Mouse (Mus musculus) embryonic facial prominence, embryonic 12.5 days (tissue): Measurements from ENCODE around the gene Pfdn6. TPM values are rescaled to one million over a fixed set of nuclear protein-coding genes. Genes with fewer than 3 reads are reported as not detected.

Experiments used
- ATAC-seq: fragments of 200-750 bp; cut with Nextera tagmentation; 2 replicates; pipeline ENCODE4 v1.8.0; 2017; ENCODE audit not compliant: insufficient number of reproducible peaks, insufficient read depth, low FRiP score, low TSS enrichment
- H3K27ac ChIP-seq: fragments of 300-500 bp; sonication (generic); 2 replicates; pipeline ENCODE4 v1.5.1; 2016; ENCODE audit warnings: mild to moderate bottlenecking
- H3K27me3 ChIP-seq: fragments of 300-500 bp; sonication (generic); 2 replicates; pipeline ENCODE4 v1.6.1; 2016; ENCODE audit warnings: mild to moderate bottlenecking, moderate library complexity
- H3K36me3 ChIP-seq: fragments of 300-500 bp; sonication (generic); 2 replicates; pipeline ENCODE4 v1.6.1; 2016; ENCODE audit warnings: mild to moderate bottlenecking
- H3K4me1 ChIP-seq: fragments of 300-500 bp; sonication (generic); 2 replicates; pipeline ENCODE4 v1.6.1; 2016
- H3K4me2 ChIP-seq: fragments of 300-500 bp; sonication (generic); replicated peaks from 2 replicates; pipeline ENCODE4 v1.6.1; 2016; ENCODE audit warnings: mild to moderate bottlenecking, moderate library complexity
- H3K4me3 ChIP-seq: fragments of 300-500 bp; sonication (generic); 2 replicates; pipeline ENCODE4 v1.5.1; 2016; ENCODE audit warnings: mild to moderate bottlenecking
- H3K9ac ChIP-seq: fragments of 300-500 bp; sonication (generic); 2 replicates; pipeline ENCODE4 v1.6.1; 2016; ENCODE audit warnings: mild to moderate bottlenecking, moderate library complexity
- H3K9me3 ChIP-seq: fragments of 300-500 bp; sonication (generic); 2 replicates; pipeline ENCODE4 v1.6.1; 2016; ENCODE audit warnings: mild to moderate bottlenecking, moderate library complexity
- whole genome bisulfite sequencing: fragments of 180-500 bp; shearing (Covaris S2); methylation state at CpG from one replicate; pipeline ENCODE4 v1.1.7; 2016; 5-methylcytosine and 5-hydroxymethylcytosine counted together
- polyA plus RNA-seq: library from polyadenylated mRNA; unstranded; fragments of >200 nt; fragmentation: Nextera tagmentation; extraction: Ambion mirVana; gene quantifications from 2 replicates; pipeline ENCODE4 v1.2.1, GENCODE M21; 2016

Gene Pfdn6
- polyA plus RNA-seq, 1 experiment from 2014 or later: 184 TPM

DNA sequence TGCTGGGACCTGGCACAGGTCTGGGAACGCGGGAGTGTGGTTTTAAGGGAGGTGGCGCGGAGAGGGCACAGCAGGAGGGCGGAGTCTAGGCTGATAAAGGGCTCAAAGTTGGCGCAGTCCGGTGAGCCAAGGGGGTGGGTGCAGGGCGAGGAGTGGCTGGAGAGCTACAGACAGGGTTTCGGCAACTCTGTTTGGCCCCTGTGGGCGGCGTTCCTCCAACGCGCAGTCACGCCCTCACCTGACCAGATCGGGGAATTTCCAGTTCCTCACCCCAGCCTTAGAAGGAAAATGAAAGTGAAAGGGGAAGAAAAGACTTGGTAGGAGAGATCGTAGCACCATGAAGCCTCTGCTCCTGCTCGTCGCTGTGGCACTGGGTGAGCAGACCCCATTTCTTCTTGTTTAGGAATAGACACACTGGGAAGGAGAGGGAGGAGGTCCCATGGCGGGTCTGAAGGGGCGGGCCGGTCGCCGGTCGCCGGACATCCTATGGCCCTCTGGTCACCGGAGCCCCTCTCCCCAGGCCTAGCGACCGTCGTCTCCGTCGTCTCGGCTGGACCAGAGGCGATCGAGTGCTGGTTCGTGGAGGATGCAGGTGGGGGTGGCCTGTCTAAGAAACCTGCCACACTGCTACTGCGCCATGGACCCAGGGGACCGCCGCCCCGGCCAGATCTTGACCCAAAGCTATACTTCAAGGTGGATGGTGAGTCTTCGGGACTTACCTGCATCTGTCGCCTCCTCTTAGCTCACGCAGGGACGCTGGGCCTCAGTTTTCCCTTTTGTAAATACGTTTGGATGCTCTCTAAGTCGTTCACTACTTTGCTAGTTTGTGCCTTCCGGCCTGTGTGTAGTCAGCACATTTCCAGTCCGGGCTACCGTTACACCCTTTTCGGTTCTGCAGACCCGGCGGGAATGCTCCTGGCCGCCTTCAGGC lies 20.5 kb downstream of the Pfdn6 start:
- ATAC-seq: no peak
- H3K4me1 ChIP-seq: peaks cover 30% of the 10 kb centered on the region
- peaks cover 14% of the 10 kb centered on the region; the same call in 1 of the 2 replicates for H3K36me3 ChIP-seq
- H3K4me3 ChIP-seq: peak overlapping the region; percentile 57
- no peaks in the 10 kb centered on the region for H3K9me3 ChIP-seq
- under 1% methylated on average over 52 of the region's 52 CpGs for WGBS
- H3K27ac ChIP-seq: peak overlapping the region; percentile 78
- peak overlapping the region; percentile 79 for H3K9ac ChIP-seq
- peak overlapping the region; percentile 98 for H3K4me2 ChIP-seq
- H3K27me3 ChIP-seq: 0 out of 2 replicates have a peak, but pooled peaks cover 2% of the 10 kb centered on the region

DNA sequence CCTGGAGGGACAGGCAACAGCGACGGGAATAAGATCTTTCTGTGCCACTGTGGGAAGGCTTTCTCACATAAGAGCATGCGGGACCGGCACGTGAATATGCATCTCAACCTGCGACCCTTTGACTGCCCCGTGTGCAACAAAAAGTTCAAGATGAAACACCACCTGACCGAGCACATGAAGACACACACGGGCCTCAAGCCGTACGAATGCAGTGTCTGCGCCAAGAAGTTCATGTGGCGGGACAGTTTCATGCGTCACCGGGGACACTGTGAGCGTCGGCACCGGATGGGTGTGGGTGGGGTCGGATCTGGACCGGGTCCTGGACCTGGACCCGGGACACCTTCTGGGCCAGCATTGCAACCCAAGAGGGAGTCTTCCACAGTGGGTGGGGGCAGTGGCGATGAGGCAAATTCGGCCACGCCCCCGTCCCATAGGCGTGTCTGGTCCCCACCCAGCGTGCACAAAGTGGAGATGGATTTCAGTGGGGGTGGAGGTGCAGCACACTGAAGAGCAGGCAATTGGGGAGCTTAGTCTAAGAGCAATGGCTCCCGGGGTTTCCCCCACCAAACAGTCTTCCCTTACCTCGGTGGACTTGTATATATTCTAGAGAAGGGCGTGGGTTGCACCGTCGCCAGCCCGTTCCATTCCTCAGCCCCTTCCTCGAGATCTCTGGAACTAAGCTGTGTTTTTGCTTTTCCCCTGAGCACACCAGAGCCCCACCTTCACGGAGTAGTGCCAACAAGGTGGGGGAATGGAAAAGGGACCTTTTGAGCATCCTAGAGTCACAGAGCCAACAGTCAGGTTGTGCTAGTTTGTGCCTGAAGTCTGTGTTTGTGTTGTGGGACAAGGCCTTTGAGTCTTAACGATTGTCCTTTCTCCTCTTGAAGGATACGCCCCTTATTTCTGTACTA lies 21.6 kb downstream of the Pfdn6 start:
- Histone ChIP-seq H3K9me3 (no peaks in the 10 kb centered on the region), H3K4me3 (peak overlapping the region; percentile 57; the same call in 1 of the 2 replicates), H3K27me3 (0 out of 2 replicates have a peak, but pooled peaks cover 2% of the 10 kb centered on the region), H3K27ac (no peak overlapping the region), H3K4me2 (peak overlapping the region; percentile 98), H3K9ac (no peak overlapping the region), H3K36me3 (peaks cover 24% of the 10 kb centered on the region), H3K4me1 (peaks cover 35% of the 10 kb centered on the region)
- no peak for ATAC-seq
- WGBS: 61% methylated on average over 37 of the region's 37 CpGs

DNA sequence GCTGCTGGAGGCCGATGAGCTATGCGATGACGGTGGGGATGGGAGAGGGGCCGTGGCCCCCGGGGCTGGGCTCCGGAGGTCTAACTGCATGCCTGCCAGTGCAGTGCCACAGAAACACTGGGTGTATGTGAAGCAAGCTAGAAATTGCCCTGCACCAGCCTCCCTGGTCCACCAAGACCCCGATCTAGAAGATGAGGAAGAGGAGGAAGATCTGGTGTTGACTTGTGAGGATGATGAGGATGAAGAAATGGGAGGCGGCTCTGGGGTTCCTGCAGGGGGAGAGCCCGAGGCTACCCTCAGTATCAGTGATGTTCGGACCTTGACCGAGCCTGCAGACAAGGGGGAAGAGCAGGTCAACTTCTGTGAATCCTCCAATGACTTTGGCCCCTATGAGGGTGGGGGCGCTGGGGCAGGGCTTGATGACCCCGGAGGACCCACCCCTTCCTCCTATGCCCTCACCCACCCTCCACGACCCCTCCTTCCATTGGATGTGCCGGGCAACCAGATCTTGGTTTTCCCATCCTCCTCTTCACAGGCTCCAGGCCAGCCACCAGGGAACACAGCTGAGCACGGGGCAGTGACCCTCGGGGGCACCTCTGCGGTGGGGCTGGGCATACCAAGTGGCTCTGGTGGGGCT lies 22.4 kb downstream of the Pfdn6 start:
- no peak overlapping the region for H3K27ac ChIP-seq
- no peak for ATAC-seq
- H3K4me1 ChIP-seq: peaks cover 35% of the 10 kb centered on the region
- no peaks in the 10 kb centered on the region for H3K9me3 ChIP-seq
- peak overlapping the region; percentile 51; the same call in 1 of the 2 replicates for H3K4me3 ChIP-seq
- H3K36me3 ChIP-seq: peaks cover 31% of the 10 kb centered on the region
- no peak overlapping the region for H3K4me2 ChIP-seq
- no peak overlapping the region for H3K9ac ChIP-seq
- WGBS: 83% methylated on average over 18 of the region's 18 CpGs
- H3K27me3 ChIP-seq: 0 out of 2 replicates have a peak, but pooled peaks cover 2% of the 10 kb centered on the region

DNA sequence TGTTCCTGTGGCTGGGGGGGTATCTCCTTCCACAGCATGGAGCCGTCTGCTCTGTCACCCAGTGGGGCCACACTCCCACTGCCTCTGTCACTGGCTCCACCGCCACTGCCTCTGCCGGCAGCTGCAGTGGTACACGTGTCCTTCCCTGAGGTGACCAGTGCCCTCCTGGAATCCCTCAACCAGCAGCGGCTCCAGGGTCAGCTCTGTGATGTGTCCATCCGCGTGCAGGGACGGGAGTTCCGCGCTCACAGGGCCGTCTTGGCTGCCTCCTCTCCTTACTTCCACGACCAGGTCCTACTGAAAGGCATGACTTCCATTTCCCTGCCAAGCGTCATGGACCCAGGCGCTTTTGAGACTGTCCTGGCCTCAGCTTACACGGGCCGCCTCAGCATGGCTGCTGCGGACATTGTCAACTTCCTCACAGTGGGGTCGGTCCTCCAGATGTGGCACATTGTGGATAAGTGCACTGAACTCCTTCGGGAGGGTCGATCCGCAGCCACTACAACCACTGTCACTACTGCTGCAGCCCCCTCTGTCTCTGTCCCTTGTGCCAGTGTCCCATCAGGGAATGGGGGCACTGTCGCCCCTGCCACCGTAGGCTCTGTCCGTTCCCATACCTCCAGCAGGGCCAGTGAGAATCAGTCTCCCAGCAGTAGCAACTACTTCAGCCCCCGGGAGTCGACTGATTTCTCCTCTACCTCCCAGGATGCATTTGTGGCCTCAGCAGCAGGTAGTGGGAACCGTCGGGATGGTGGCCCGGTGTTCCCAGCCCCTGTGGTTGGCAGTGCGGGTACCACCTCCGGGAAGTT lies 23.1 kb downstream of the Pfdn6 start:
- Histone ChIP-seq H3K4me1 (peaks cover 35% of the 10 kb centered on the region), H3K4me3 (peak overlapping the region; percentile 51), H3K9me3 (no peaks in the 10 kb centered on the region), H3K4me2 (peak overlapping the region; percentile 54), H3K27me3 (0 out of 2 replicates have a peak, but pooled peaks cover 2% of the 10 kb centered on the region), H3K27ac (no peak overlapping the region), H3K9ac (peak overlapping the region; percentile 40), H3K36me3 (peaks cover 37% of the 10 kb centered on the region)
- 68% methylated on average over 31 of the region's 31 CpGs for WGBS
- no peak for ATAC-seq

DNA sequence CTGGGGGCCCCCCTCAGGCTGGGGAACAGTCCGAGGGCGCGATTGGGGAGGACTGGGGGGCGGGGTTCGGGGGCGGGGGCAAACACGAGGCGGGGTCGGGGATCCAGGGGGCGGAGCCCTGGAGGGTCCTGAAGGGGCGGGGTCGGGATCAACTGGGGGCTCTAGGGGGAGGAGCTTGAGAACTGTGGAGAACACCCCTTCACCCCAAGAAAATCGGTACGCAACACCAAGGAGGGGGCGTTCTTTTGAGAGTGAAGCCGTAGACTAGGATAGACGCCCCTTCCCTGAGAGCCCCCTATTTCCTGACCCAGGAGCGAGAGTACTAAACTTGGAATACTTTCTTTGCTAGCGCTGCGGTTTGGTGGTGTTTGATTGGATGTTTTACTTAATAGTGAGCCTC lies 23.8 kb downstream of the Pfdn6 start:
- peak overlapping the region; percentile 79 for H3K27ac ChIP-seq
- no peaks in the 10 kb centered on the region for H3K9me3 ChIP-seq
- peaks cover 45% of the 10 kb centered on the region for H3K36me3 ChIP-seq
- H3K4me2 ChIP-seq: peak overlapping the region; percentile 54
- H3K4me1 ChIP-seq: peaks cover 35% of the 10 kb centered on the region
- no peak for ATAC-seq
- H3K4me3 ChIP-seq: peak overlapping the region; percentile 51
- H3K27me3 ChIP-seq: 0 out of 2 replicates have a peak, but pooled peaks cover 2% of the 10 kb centered on the region
- peak overlapping the region; percentile 40 for H3K9ac ChIP-seq
- under 1% methylated on average over 12 of the region's 20 CpGs for WGBS

DNA sequence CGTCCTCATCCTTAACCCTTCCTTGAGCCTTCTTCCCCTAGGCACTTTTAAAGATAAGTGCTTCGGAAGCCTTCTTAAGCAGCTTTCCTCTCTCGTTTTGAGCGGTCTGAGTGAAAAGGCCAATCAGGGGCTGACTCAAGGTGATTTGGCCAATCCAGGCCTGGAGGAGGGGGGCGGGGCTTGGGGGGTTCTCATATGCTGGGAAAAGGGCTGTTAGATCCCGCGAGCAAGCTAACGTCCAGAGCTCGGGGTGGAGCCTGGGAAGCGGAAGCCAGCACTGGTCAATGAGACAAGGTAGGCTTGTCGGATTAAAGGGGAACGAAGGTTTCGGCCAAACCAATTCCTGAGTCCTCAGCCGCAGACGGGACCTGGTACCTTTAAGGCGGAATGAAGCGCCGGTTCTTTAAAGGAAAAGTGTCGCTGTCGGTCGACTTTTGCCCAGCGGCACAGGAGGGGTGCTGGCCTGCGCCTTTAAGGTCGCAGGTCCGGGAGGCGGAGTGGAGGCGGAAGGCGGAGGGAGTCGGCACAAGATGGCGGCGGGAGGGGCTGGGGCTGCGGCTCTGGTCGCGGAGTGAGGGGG lies 24.4 kb downstream of the Pfdn6 start, which contains the start of the genes Tapbp and Zbtb22:
Tapbp (plus strand) TSS at position 229 of the 580 bp plus-strand sequence.
Zbtb22 (plus strand) TSS at position 234 of the 580 bp plus-strand sequence.
- H3K36me3 ChIP-seq: peaks cover 49% of the 10 kb centered on the region
- peak; percentile 90 for ATAC-seq
- 0 out of 2 replicates have a peak, but pooled peaks cover 2% of the 10 kb centered on the region for H3K27me3 ChIP-seq
- under 1% methylated on average over 31 of the region's 34 CpGs for WGBS
- peak within 1 kb of the TSS; percentile 51 for H3K4me3 ChIP-seq
- H3K9me3 ChIP-seq: no peaks in the 10 kb centered on the region
- peak within 1 kb of the TSS; percentile 79 for H3K27ac ChIP-seq
- peaks cover 35% of the 10 kb centered on the region for H3K4me1 ChIP-seq
- peak within 1 kb of the TSS; percentile 40 for H3K9ac ChIP-seq
- peak within 1 kb of the TSS; percentile 54 for H3K4me2 ChIP-seq

DNA sequence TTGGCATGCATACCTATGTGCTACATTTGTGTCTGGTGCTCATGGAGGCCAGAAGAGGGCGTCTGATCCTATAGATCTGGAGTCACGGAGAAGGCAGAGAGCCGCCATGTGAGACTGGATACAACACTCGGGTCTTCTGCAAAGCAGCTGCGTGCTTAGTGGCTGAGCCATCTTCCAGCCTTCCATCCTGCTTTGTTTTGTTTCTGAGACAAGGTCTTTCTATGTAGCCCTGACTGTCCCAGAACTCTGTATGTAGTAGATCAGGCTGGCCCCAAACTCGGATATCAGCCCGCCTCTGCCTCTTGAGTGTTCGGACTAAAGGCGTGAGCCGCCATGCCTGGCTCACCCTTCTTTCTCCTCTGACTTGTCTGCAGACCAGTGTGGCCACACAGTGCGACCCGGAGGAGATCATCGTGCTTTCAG lies 25.2 kb downstream of the Pfdn6 start:
- Histone ChIP-seq H3K9me3 (no peaks in the 10 kb centered on the region), H3K27me3 (0 out of 2 replicates have a peak, but pooled peaks cover 2% of the 10 kb centered on the region), H3K36me3 (peaks cover 49% of the 10 kb centered on the region), H3K27ac (no peak overlapping the region), H3K4me3 (no peak overlapping the region), H3K4me2 (peak overlapping the region; percentile 54), H3K9ac (no peak overlapping the region), H3K4me1 (peaks cover 40% of the 10 kb centered on the region)
- 75% methylated on average over 13 of the region's 13 CpGs for WGBS
- no peak for ATAC-seq

DNA sequence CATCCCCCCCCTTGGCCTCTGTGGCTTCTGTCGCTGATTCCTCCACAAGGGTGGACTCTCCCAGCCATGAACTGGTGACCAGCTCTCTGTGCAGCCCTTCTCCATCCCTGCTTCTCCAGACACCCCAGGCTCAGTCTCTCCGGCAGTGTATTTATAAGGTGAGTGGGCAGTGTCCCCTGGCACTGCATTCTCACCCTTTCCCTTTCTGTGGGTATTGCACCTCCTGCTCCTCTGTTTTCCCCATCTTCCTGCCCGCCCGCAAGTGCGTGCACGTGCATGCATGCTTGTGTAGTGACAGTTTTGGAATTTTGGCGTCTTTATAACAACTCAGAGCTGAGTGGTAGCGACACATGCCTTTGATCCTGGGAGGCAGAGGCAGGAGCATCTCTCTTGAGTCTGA lies 26.2 kb downstream of the Pfdn6 start:
- Histone ChIP-seq H3K9ac (no peak overlapping the region), H3K36me3 (peaks cover 49% of the 10 kb centered on the region), H3K4me2 (no peak overlapping the region), H3K9me3 (no peaks in the 10 kb centered on the region), H3K4me1 (peaks cover 31% of the 10 kb centered on the region), H3K27ac (no peak overlapping the region), H3K4me3 (no peak overlapping the region), H3K27me3 (0 out of 2 replicates have a peak, but pooled peaks cover 2% of the 10 kb centered on the region)
- WGBS: 92% methylated on average over 8 of the region's 8 CpGs
- no peak for ATAC-seq

DNA sequence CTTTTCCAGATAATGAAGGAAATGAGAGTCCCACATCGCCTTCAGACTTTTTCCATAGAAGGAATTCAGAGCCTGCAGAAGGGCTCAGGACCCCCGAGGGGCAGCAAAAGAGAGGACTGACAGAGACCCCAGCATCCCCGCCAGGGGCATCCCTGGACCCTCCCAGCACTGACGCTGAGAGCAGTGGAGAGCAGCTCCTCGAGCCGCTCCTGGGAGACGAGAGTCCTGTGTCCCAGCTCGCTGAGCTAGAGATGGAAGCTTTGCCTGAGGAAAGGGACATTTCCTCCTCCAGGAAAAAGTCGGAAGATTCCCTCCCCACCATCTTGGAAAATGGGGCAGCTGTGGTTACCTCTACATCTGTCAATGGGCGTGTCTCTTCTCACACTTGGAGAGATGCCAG lies 26.9 kb downstream of the Pfdn6 start:
- no peak for ATAC-seq
- Histone ChIP-seq H3K27ac (no peak overlapping the region), H3K4me2 (no peak overlapping the region), H3K9me3 (no peaks in the 10 kb centered on the region), H3K4me1 (peaks cover 27% of the 10 kb centered on the region), H3K36me3 (peaks cover 49% of the 10 kb centered on the region), H3K4me3 (no peak overlapping the region), H3K9ac (no peak overlapping the region), H3K27me3 (no peaks in the 10 kb centered on the region)
- WGBS: 95% methylated on average over 10 of the region's 10 CpGs

DNA sequence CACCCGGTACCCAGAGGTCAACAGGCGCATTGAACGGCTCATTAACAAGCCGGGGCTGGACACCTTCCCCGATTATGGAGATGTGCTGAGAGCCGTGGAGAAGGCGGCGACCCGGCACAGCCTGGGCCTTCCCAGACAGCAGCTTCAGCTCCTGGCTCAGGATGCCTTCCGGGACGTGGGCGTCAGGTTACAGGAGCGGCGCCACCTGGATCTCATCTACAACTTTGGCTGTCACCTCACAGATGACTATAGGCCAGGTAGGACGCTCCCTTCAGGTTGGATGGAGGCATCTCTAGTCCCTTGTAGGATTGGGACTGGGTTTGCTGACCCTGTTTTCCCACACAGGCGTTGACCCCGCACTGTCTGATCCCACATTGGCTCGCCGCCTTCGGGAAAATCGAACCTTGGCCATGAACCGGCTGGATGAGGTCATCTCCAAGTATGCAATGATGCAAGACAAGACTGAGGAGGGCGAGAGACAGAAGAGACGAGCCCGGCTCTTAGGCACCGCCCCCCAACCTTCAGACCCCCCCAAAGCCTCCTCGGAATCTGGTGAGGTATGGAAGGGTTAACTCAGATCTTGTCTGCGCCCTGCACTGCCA lies 28.2 kb downstream of the Pfdn6 start:
- Histone ChIP-seq H3K36me3 (peaks cover 41% of the 10 kb centered on the region), H3K27me3 (no peaks in the 10 kb centered on the region), H3K9ac (peak overlapping the region; percentile 11; the same call in 1 of the 2 replicates), H3K4me3 (no peak overlapping the region), H3K4me2 (no peak overlapping the region), H3K9me3 (no peaks in the 10 kb centered on the region), H3K27ac (no peak overlapping the region), H3K4me1 (peaks cover 32% of the 10 kb centered on the region)
- no peak for ATAC-seq
- WGBS: 88% methylated on average over 28 of the region's 28 CpGs
